Mouse (Mus musculus) MEL (cell line): ENCODE results near the gene Pax9. TPM values are rescaled to one million over a fixed set of nuclear protein-coding genes. Genes with fewer than 3 reads are reported as not detected.

Source experiments
- DNase-seq: peaks from one replicate; pipeline ENCODE4 v3.0.0; 2011; ENCODE audit warnings: low read depth, low spot score
- H3K27ac ChIP-seq: 2 replicates; pipeline ENCODE4 v1.5.1; 2012; ENCODE audit warnings: low read depth, mild to moderate bottlenecking, control low read depth, low read length, moderate library complexity; ENCODE audit not compliant: control insufficient read depth
- H3K27me3 ChIP-seq, 2 experiments: fragments of 150-350 bp in 1 of 2; sonication (generic) in 1 of 2; 2 replicates each; pipeline ENCODE4 v1.6.1; 2012; ENCODE audit warnings: low read length in 2 of 2, mild to moderate bottlenecking in 2 of 2, improper control_type of control experiment in 1 of 2, moderate library complexity in 1 of 2; ENCODE audit not compliant: insufficient read depth in 2 of 2, control insufficient read depth in 1 of 2
- H3K36me3 ChIP-seq, 2 experiments: 2 replicates each; pipeline ENCODE4 v1.6.1; 2012 to 2014; ENCODE audit warnings: low read length in 2 of 2, improper control_type of control experiment in 1 of 2, inconsistent platforms in 1 of 2, mild to moderate bottlenecking in 1 of 2; ENCODE audit not compliant: insufficient read depth in 2 of 2, control insufficient read depth in 1 of 2
- H3K4me1 ChIP-seq, 2 experiments: fragments of 150-350 bp in 1 of 2; sonication (generic) in 1 of 2; 2 replicates each; pipeline ENCODE4 v1.6.1; 2012; ENCODE audit warnings: low read length in 2 of 2, improper control_type of control experiment in 1 of 2, mild to moderate bottlenecking in 1 of 2; ENCODE audit not compliant: insufficient read depth in 2 of 2, control insufficient read depth in 1 of 2
- H3K4me3 ChIP-seq, 2 experiments: fragments of 150-350 bp in 1 of 2; sonication (generic) in 1 of 2; 2 replicates each; pipeline ENCODE4 v1.5.1; 2012; ENCODE audit warnings: low read depth in 2 of 2, low read length in 2 of 2, mild to moderate bottlenecking in 2 of 2, moderate library complexity in 2 of 2, control low read depth in 1 of 2, improper control_type of control experiment in 1 of 2; ENCODE audit not compliant: control insufficient read depth in 1 of 2, insufficient read depth in 1 of 2
- H3K79me2 ChIP-seq: 2 replicates; pipeline ENCODE4 v1.6.1; 2012; ENCODE audit warnings: mild to moderate bottlenecking, low read length, moderate library complexity; ENCODE audit not compliant: control insufficient read depth, poor library complexity, insufficient read depth
- H3K9ac ChIP-seq: 2 replicates; pipeline ENCODE4 v1.6.1; 2012; ENCODE audit warnings: low read depth, mild to moderate bottlenecking, control low read depth, low read length, moderate library complexity; ENCODE audit not compliant: control insufficient read depth, poor library complexity, severe bottlenecking
- H3K9me3 ChIP-seq: fragments of 150-350 bp; sonication (generic); replicated peaks from 2 replicates; pipeline ENCODE4 v1.6.1; 2012; ENCODE audit warnings: mild to moderate bottlenecking, low read length, improper control_type of control experiment, moderate library complexity; ENCODE audit not compliant: insufficient read depth
- CHD1 ChIP-seq: IDR thresholded peaks from 2 replicates; pipeline ENCODE4 v1.6.1; 2012; ENCODE audit warnings: low read depth, mild to moderate bottlenecking, inconsistent platforms, low read length, improper control_type of control experiment
- CHD2 ChIP-seq: IDR thresholded peaks from 2 replicates; pipeline ENCODE4 v1.6.1; 2011; ENCODE audit warnings: low read length, improper control_type of control experiment
- E2F4 ChIP-seq: IDR thresholded peaks from 2 replicates; pipeline ENCODE4 v1.6.1; 2011; ENCODE audit warnings: low read depth, low read length, improper control_type of control experiment, borderline replicate concordance
- EP300 ChIP-seq, 2 experiments: IDR thresholded peaks; 2 replicates each; pipeline ENCODE4 v1.6.1; 2011; ENCODE audit warnings: improper control_type of control experiment in 2 of 2, low read length in 2 of 2, low read depth in 1 of 2, mild to moderate bottlenecking in 1 of 2
- ETS1 ChIP-seq: IDR thresholded peaks from 2 replicates; pipeline ENCODE4 v1.6.1; 2012; ENCODE audit warnings: low read depth, mild to moderate bottlenecking, inconsistent platforms, low read length, improper control_type of control experiment, moderate library complexity
- GABPA ChIP-seq: IDR thresholded peaks from 2 replicates; pipeline ENCODE4 v1.6.1; 2012; ENCODE audit warnings: low read depth, mild to moderate bottlenecking, inconsistent platforms, low read length, improper control_type of control experiment, moderate library complexity
- HCFC1 ChIP-seq: IDR thresholded peaks from 2 replicates; pipeline ENCODE4 v1.6.1; 2012; ENCODE audit warnings: low read depth, mild to moderate bottlenecking, inconsistent platforms, low read length, improper control_type of control experiment, moderate library complexity
- KAT2A ChIP-seq: conservative IDR thresholded peaks from 2 replicates; pipeline ENCODE4 v1.6.1; 2012; ENCODE audit warnings: low read depth, low read length, improper control_type of control experiment, inconsistent platforms
- MAFK ChIP-seq: IDR thresholded peaks from 2 replicates; pipeline ENCODE4 v1.6.1; 2011; ENCODE audit warnings: low read depth, mild to moderate bottlenecking, low read length, improper control_type of control experiment, borderline replicate concordance
- MAZ ChIP-seq: IDR thresholded peaks from 2 replicates; pipeline ENCODE4 v1.6.1; 2012; ENCODE audit warnings: low read depth, mild to moderate bottlenecking, inconsistent platforms, low read length, improper control_type of control experiment
- MYB ChIP-seq: IDR thresholded peaks from 2 replicates; pipeline ENCODE4 v1.6.1; 2011; ENCODE audit warnings: mild to moderate bottlenecking, low read depth, low read length, improper control_type of control experiment
- POLR2A ChIP-seq, 2 experiments: IDR thresholded peaks; 2 replicates each; pipeline ENCODE4 v1.6.1; 2011 to 2012; ENCODE audit warnings: low read length in 2 of 2, mild to moderate bottlenecking in 2 of 2, control low read depth in 1 of 2, improper control_type of control experiment in 1 of 2, low read depth in 1 of 2, moderate library complexity in 1 of 2; ENCODE audit not compliant: control insufficient read depth in 1 of 2, insufficient read depth in 1 of 2, poor library complexity in 1 of 2
- POLR2AphosphoS2 ChIP-seq: IDR thresholded peaks from 2 replicates; pipeline ENCODE4 v1.6.1; 2011; ENCODE audit warnings: low read length, improper control_type of control experiment
- POLR2AphosphoS5 ChIP-seq: IDR thresholded peaks from 2 replicates; pipeline ENCODE4 v1.6.1; 2012; ENCODE audit warnings: low read depth, borderline replicate concordance, mild to moderate bottlenecking, inconsistent platforms, low read length, moderate library complexity, mixed read lengths
- SIN3A ChIP-seq: IDR thresholded peaks from 2 replicates; pipeline ENCODE4 v1.6.1; 2012; ENCODE audit warnings: low read length, improper control_type of control experiment, inconsistent platforms
- TCF12 ChIP-seq: IDR thresholded peaks from 2 replicates; pipeline ENCODE4 v1.6.1; 2014; ENCODE audit warnings: low read depth, mild to moderate bottlenecking, inconsistent platforms, low read length, improper control_type of control experiment, moderate library complexity
- USF2 ChIP-seq, 2 experiments: IDR thresholded peaks; 2 replicates each; pipeline ENCODE4 v1.6.1; 2011 to 2012; ENCODE audit warnings: improper control_type of control experiment in 2 of 2, low read length in 2 of 2, borderline replicate concordance in 1 of 2, inconsistent platforms in 1 of 2, low read depth in 1 of 2, mild to moderate bottlenecking in 1 of 2; ENCODE audit not compliant: insufficient read depth in 1 of 2
- ZC3H11A ChIP-seq: IDR thresholded peaks from 2 replicates; pipeline ENCODE4 v1.6.1; 2012; ENCODE audit warnings: low read depth, mild to moderate bottlenecking, inconsistent platforms, low read length, improper control_type of control experiment
- ZMIZ1 ChIP-seq: IDR thresholded peaks from 2 replicates; pipeline ENCODE4 v1.6.1; 2012; ENCODE audit warnings: low read depth, mild to moderate bottlenecking, inconsistent platforms, low read length, improper control_type of control experiment, moderate library complexity
- polyA plus RNA-seq, 2 experiments: library from polyadenylated mRNA; stranded (reverse) in 1 of 2; unstranded in 1 of 2; fragments of >175 nt in 1 of 2; fragments of >200 nt in 1 of 2; gene quantifications; 2 replicates each; pipeline versions ENCODE4 v1.2.1 to v1.2.4; 2012; ENCODE audit warnings: low replicate concordance in 2 of 2, low read depth in 1 of 2; ENCODE audit not compliant: insufficient read length in 2 of 2, insufficient read depth in 1 of 2, missing spikeins in 1 of 2
- total RNA-seq: library from RNA; depleted of rRNA; stranded (reverse); fragments of 300-350 nt; gene quantifications from 2 replicates; pipeline ENCODE4 v1.2.3, GENCODE M21; 2012

Pax9 gene
- total and polyA plus RNA-seq, 3 experiments = 1.7 to 4.5 TPM; not detected in 1

DNA sequence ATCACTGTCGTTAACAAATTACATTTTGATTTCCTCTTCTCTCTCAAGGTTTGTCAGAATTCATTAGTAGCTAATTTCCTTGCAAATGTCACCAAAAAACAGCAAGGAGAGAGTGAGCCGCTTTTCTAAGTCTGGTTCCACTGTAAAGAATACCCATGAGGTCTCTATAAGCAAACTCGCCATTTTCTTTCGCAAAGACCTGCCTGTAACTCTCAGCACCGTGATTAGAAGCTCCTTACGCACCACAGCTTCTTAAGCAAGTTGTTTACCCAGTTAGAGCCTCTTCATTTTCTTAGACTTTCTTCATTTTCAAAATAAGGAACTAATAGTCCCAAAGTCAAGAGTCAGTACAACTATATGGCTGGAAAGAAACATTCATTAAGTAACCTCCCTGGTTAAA lies 9.4 kb downstream of the Pax9 start:
- H3K36me3 ChIP-seq = peaks cover 0 to 6% of the 10 kb centered on the region in 2 experiments; a peak in 1 of 4 replicates
- no peak overlapping the region for H3K4me3 ChIP-seq
- no peaks in the 10 kb centered on the region for H3K27me3 ChIP-seq
- no peak for DNase-seq
- no peak overlapping the region for H3K27ac ChIP-seq
- peaks cover 4% of the 10 kb centered on the region for H3K79me2 ChIP-seq
- H3K4me1 ChIP-seq = peaks cover 3 to 7% of the 10 kb centered on the region in 2 experiments; a peak in 1 of 4 replicates
- no peak overlapping the region for H3K9ac ChIP-seq
- TF ChIP-seq ETS1 (no peak), ZC3H11A (no peak), CHD2 (no peak), MAZ (no peak)
- no peaks in the 10 kb centered on the region for H3K9me3 ChIP-seq

DNA sequence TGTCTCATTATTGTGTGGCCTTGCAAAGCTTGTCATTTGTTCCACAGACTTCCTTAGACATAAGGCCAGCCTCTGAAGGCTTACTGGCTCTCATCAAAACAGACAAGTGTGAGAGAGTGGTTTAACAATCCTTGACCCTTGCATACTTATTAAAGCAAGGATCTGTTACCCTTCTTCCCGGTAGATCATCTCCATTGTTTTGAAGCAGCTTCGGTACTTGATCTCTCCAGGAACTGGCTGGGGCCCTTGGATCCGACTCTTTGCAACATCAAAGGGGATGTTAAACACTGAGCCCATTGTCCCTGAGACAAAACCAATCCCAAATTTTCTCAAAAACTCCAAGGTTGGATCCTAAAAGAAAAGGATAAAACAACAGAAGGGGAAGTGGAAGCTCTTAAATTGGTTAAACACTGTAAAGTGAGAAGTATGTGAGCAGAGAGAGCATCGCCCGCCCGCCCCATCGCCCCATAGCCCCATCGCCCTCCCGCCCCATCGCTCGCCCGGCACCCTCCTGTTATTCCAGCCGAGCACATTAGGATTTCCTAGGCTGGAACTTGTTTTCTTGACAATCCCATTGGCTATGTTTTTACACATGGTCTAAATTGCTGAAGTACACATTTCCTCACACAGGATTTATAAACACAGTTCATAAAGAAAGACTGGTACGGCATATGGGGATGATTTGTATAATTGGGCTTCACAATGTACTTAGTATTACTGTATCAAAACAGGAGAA lies 26.6 kb downstream of the Pax9 start:
- Histone ChIP-seq H3K36me3 (no peaks in the 10 kb centered on the region), H3K27me3 (no peaks in the 10 kb centered on the region), H3K4me1 (no peaks in the 10 kb centered on the region), H3K4me3 (no peak overlapping the region), H3K9me3 (no peaks in the 10 kb centered on the region), H3K27ac (no peak overlapping the region), H3K9ac (no peak overlapping the region), H3K79me2 (no peaks in the 10 kb centered on the region)
- no peak for TF ChIP-seq POLR2A (IDR thresholded peaks at IDR 0.05; ENCODE audit: control insufficient read depth in 1 of 2, insufficient read depth in 1 of 2, low read depth in 1 of 2, low read length in 2 of 2, poor library complexity in 1 of 2)
- TF ChIP-seq CHD1 = no peak
- no peak for TF ChIP-seq MYB
- no peak for TF ChIP-seq EP300 (IDR thresholded peaks at IDR 0.05; ENCODE audit: low read depth in 1 of 2, low read length in 2 of 2)
- no peak for TF ChIP-seq POLR2AphosphoS2
- TF ChIP-seq USF2 (IDR thresholded peaks at IDR 0.05; ENCODE audit: borderline replicate concordance in 1 of 2, insufficient read depth in 1 of 2, low read depth in 1 of 2, low read length in 2 of 2) = no peak
- no peak for TF ChIP-seq E2F4
- no peak for TF ChIP-seq ZMIZ1
- no peak for TF ChIP-seq MAFK
- TF ChIP-seq KAT2A = no peak
- TF ChIP-seq SIN3A = no peak
- TF ChIP-seq GABPA = no peak
- no peak for TF ChIP-seq POLR2AphosphoS5
- no peak for TF ChIP-seq TCF12
- TF ChIP-seq HCFC1 = no peak
- DNase-seq = no peak
